Mouse (Mus musculus) hindbrain, embryonic 13.5 days (tissue): ENCODE results near the gene Dnah6. TPM values are rescaled to one million over a fixed set of nuclear protein-coding genes. Genes with fewer than 3 reads are reported as not detected.

Source experiments
- ATAC-seq: fragments of 200-750 bp; cut with Nextera tagmentation; 2 replicates; pipeline ENCODE4 v1.8.0; 2017; ENCODE audit warnings: moderate TSS enrichment; ENCODE audit not compliant: low FRiP score
- H3K27ac ChIP-seq: fragments of 300-500 bp; sonication (generic); 2 replicates; pipeline ENCODE4 v1.5.1; 2015; ENCODE audit warnings: inconsistent platforms, mild to moderate bottlenecking, moderate library complexity
- H3K27me3 ChIP-seq: fragments of 300-500 bp; sonication (generic); 2 replicates; pipeline ENCODE4 v1.6.1; 2015; ENCODE audit warnings: mild to moderate bottlenecking, inconsistent platforms
- H3K36me3 ChIP-seq: fragments of 300-500 bp; sonication (generic); 2 replicates; pipeline ENCODE4 v1.6.1; 2015; ENCODE audit warnings: mild to moderate bottlenecking, inconsistent platforms
- H3K4me1 ChIP-seq: fragments of 300-500 bp; sonication (generic); replicated peaks from 2 replicates; pipeline ENCODE4 v1.6.1; 2015; ENCODE audit warnings: inconsistent platforms
- H3K4me2 ChIP-seq: fragments of 300-500 bp; sonication (generic); 2 replicates; pipeline ENCODE4 v1.6.1; 2015; ENCODE audit warnings: inconsistent platforms, mild to moderate bottlenecking, moderate library complexity
- H3K4me3 ChIP-seq: fragments of 300-500 bp; sonication (generic); 2 replicates; pipeline ENCODE4 v1.5.1; 2015; ENCODE audit warnings: mild to moderate bottlenecking, inconsistent platforms
- H3K9ac ChIP-seq: fragments of 300-500 bp; sonication (generic); 2 replicates; pipeline ENCODE4 v1.6.1; 2015; ENCODE audit warnings: mild to moderate bottlenecking, inconsistent platforms
- H3K9me3 ChIP-seq: fragments of 300-500 bp; sonication (generic); 2 replicates; pipeline ENCODE4 v1.6.1; 2016; ENCODE audit warnings: inconsistent platforms
- WGBS: fragments of 180-500 bp; shearing (Covaris S2); methylation state at CpG from one replicate; pipeline ENCODE4 v1.1.7; 2015; 5-methylcytosine and 5-hydroxymethylcytosine counted together
- polyA plus RNA-seq: library from polyadenylated mRNA; unstranded; fragments of >200 nt; fragmentation: Nextera tagmentation; extraction: Ambion mirVana; gene quantifications from 2 replicates; pipeline ENCODE4 v1.2.1, GENCODE M21; 2015

Gene Dnah6
- polyA plus RNA-seq, 1 experiment from 2014 or later = 0.47 TPM

- Histone ChIP-seq H3K36me3 (no peaks in the 10 kb centered on the region), H3K27me3 (no peaks in the 10 kb centered on the region), H3K4me3 (no peak overlapping the region), H3K27ac (no peak overlapping the region), H3K9ac (no peak overlapping the region), H3K9me3 (no peaks in the 10 kb centered on the region), H3K4me1 (no peaks in the 10 kb centered on the region), H3K4me2 (no peak overlapping the region)
- no peak for ATAC-seq
- WGBS = 69% methylated on average over 3 of the region's 3 CpGs
Measured at GRCm38 (mm10) chr6:72971074-72971473, 250.4 kb downstream of the Dnah6 start.

GRCm38 (mm10) chr6:72969787-72970186 lies 251.7 kb downstream of the Dnah6 start:
- H3K27me3 ChIP-seq = no peaks in the 10 kb centered on the region
- H3K4me2 ChIP-seq = no peak overlapping the region
- no peak overlapping the region for H3K9ac ChIP-seq
- H3K4me1 ChIP-seq = no peaks in the 10 kb centered on the region
- WGBS = 59% methylated on average over 3 of the region's 3 CpGs
- no peaks in the 10 kb centered on the region for H3K36me3 ChIP-seq
- no peak for ATAC-seq
- no peak overlapping the region for H3K27ac ChIP-seq
- no peak overlapping the region for H3K4me3 ChIP-seq
- no peaks in the 10 kb centered on the region for H3K9me3 ChIP-seq

Other genes starting within 250 kb of the Dnah6 start
- gene Suclg1, start 26.7 kb upstream of the Dnah6 start, polyA plus RNA-seq = 135 and 142 TPM in 2 replicates
- not detected in 2 replicates for gene 4931417E11Rik, start 248.0 kb upstream of the Dnah6 start, polyA plus RNA-seq